Mouse (Mus musculus) kidney, adult 2 months (tissue): ENCODE results near the gene 4930442H23Rik. TPM values are rescaled to one million over a fixed set of nuclear protein-coding genes. Genes with fewer than 3 reads are reported as not detected.

Experiments
- DNase-seq: peaks from one replicate; pipeline ENCODE4 v3.0.0; 2021
- H3K27ac ChIP-seq: fragments of 200-500 bp; 2 replicates; pipeline ENCODE4 v1.5.1; 2012; ENCODE audit warnings: low read depth, low read length, control low read depth, inconsistent platforms; ENCODE audit not compliant: insufficient read depth
- H3K27me3 ChIP-seq: fragments of 200-500 bp; replicated peaks from 2 replicates; pipeline ENCODE4 v1.6.1; 2012; ENCODE audit warnings: mild to moderate bottlenecking, moderate library complexity, low read length, inconsistent platforms; ENCODE audit not compliant: control insufficient read depth, insufficient read depth
- H3K36me3 ChIP-seq: fragments of 200-500 bp; 2 replicates; pipeline ENCODE4 v1.6.1; 2012; ENCODE audit warnings: mild to moderate bottlenecking, moderate library complexity, low read length, inconsistent platforms; ENCODE audit not compliant: control insufficient read depth, insufficient read depth
- H3K4me1 ChIP-seq: fragments of 200-500 bp; 2 replicates; pipeline ENCODE4 v1.6.1; 2011; ENCODE audit warnings: low read length; ENCODE audit not compliant: control insufficient read depth, insufficient read depth
- H3K4me3 ChIP-seq: fragments of 200-500 bp; 2 replicates; pipeline ENCODE4 v1.5.1; 2011; ENCODE audit warnings: mild to moderate bottlenecking, low read depth, low read length, control low read depth; ENCODE audit not compliant: insufficient read depth
- CTCF ChIP-seq: fragments of 200-500 bp; conservative IDR thresholded peaks from 2 replicates; pipeline ENCODE4 v1.5.1; 2011; ENCODE audit warnings: low read depth, mild to moderate bottlenecking, control low read depth, low read length, moderate library complexity, mixed read lengths; ENCODE audit not compliant: insufficient read depth, insufficient read length
- POLR2A ChIP-seq: fragments of 200-500 bp; IDR thresholded peaks from one replicate; pipeline ENCODE4 v1.6.1; 2011; ENCODE audit warnings: low read depth, low read length, control low read depth
- WGBS: fragments of 180-500 bp; shearing (Covaris S2); methylation state at CpG from one replicate; pipeline ENCODE4 v1.1.7; 2018; 5-methylcytosine and 5-hydroxymethylcytosine counted together
- polyA plus RNA-seq: library from polyadenylated mRNA; depleted of rRNA; stranded (reverse); fragments of >200 nt; gene quantifications from 2 replicates; pipeline ENCODE4 v1.2.3, GENCODE M21; 2012

The 4930442H23Rik gene
- polyA plus RNA-seq, 1 experiment: not detected

GRCm38 (mm10) chr10:81142551-81142981, 41.1 kb downstream of the 4930442H23Rik start:
- Histone ChIP-seq H3K27ac (no peak overlapping the region), H3K36me3 (peaks cover 5% of the 10 kb centered on the region; the same call in 1 of the 2 replicates), H3K4me3 (no peak overlapping the region), H3K4me1 (peaks cover 22% of the 10 kb centered on the region), H3K27me3 (no peaks in the 10 kb centered on the region)
- TF ChIP-seq POLR2A (no peak), CTCF (no peak)
- DNase-seq: no peak
- 79% methylated on average over 5 of the region's 5 CpGs for WGBS

- Histone ChIP-seq H3K36me3 (peaks cover 5% of the 10 kb centered on the region; the same call in 1 of the 2 replicates), H3K27ac (no peak overlapping the region), H3K27me3 (no peaks in the 10 kb centered on the region), H3K4me1 (peaks cover 22% of the 10 kb centered on the region), H3K4me3 (no peak overlapping the region)
- 75% methylated on average over 7 of the region's 7 CpGs for WGBS
- no peak for DNase-seq
- TF ChIP-seq POLR2A (no peak), CTCF (no peak)
These were observed 42.0 kb downstream of the 4930442H23Rik start for GRCm38 (mm10) chr10:81141455-81142210.

GRCm38 (mm10) chr10:81140717-81141454, 42.8 kb downstream of the 4930442H23Rik start:
- peak; percentile 43 for DNase-seq
- TF ChIP-seq POLR2A (no peak), CTCF (no peak)
- Histone ChIP-seq H3K36me3 (peaks cover 5% of the 10 kb centered on the region; the same call in 1 of the 2 replicates), H3K27ac (no peak overlapping the region), H3K4me1 (peaks cover 22% of the 10 kb centered on the region), H3K27me3 (no peaks in the 10 kb centered on the region), H3K4me3 (peak overlapping the region; percentile 20; the same call in 1 of the 2 replicates)
- WGBS: 30% methylated on average over 10 of the region's 10 CpGs

GRCm38 (mm10) chr10:81140005-81140404, 43.6 kb downstream of the 4930442H23Rik start:
- TF ChIP-seq POLR2A (no peak), CTCF (no peak)
- Histone ChIP-seq H3K36me3 (peaks cover 5% of the 10 kb centered on the region; the same call in 1 of the 2 replicates), H3K27me3 (no peaks in the 10 kb centered on the region), H3K27ac (no peak overlapping the region), H3K4me3 (no peak overlapping the region), H3K4me1 (peaks cover 24% of the 10 kb centered on the region)
- no peak for DNase-seq
- WGBS: 22% methylated on average over 8 of the region's 8 CpGs

- H3K36me3 ChIP-seq: peaks cover 2% of the 10 kb centered on the region; the same call in 1 of the 2 replicates
- TF ChIP-seq POLR2A: no peak
- no peak for TF ChIP-seq CTCF
- no peaks in the 10 kb centered on the region for H3K27me3 ChIP-seq
- H3K27ac ChIP-seq: no peak overlapping the region
- peaks cover 28% of the 10 kb centered on the region for H3K4me1 ChIP-seq
- no peak overlapping the region for H3K4me3 ChIP-seq
- DNase-seq: no peak
- 59% methylated on average over 4 of the region's 4 CpGs for WGBS
These were observed 44.2 kb downstream of the 4930442H23Rik start for GRCm38 (mm10) chr10:81139529-81139846.

GRCm38 (mm10) chr10:81138821-81139528, 44.7 kb downstream of the 4930442H23Rik start:
- TF ChIP-seq CTCF (no peak), POLR2A (no peak)
- WGBS: 31% methylated on average over 11 of the region's 11 CpGs
- Histone ChIP-seq H3K27me3 (no peaks in the 10 kb centered on the region), H3K4me3 (peak overlapping the region; percentile 98), H3K27ac (no peak overlapping the region), H3K4me1 (peaks cover 30% of the 10 kb centered on the region), H3K36me3 (no peaks in the 10 kb centered on the region)
- no peak for DNase-seq
